ENCODE assay signal across 1 mouse cellular context in the genomic region with DNA sequence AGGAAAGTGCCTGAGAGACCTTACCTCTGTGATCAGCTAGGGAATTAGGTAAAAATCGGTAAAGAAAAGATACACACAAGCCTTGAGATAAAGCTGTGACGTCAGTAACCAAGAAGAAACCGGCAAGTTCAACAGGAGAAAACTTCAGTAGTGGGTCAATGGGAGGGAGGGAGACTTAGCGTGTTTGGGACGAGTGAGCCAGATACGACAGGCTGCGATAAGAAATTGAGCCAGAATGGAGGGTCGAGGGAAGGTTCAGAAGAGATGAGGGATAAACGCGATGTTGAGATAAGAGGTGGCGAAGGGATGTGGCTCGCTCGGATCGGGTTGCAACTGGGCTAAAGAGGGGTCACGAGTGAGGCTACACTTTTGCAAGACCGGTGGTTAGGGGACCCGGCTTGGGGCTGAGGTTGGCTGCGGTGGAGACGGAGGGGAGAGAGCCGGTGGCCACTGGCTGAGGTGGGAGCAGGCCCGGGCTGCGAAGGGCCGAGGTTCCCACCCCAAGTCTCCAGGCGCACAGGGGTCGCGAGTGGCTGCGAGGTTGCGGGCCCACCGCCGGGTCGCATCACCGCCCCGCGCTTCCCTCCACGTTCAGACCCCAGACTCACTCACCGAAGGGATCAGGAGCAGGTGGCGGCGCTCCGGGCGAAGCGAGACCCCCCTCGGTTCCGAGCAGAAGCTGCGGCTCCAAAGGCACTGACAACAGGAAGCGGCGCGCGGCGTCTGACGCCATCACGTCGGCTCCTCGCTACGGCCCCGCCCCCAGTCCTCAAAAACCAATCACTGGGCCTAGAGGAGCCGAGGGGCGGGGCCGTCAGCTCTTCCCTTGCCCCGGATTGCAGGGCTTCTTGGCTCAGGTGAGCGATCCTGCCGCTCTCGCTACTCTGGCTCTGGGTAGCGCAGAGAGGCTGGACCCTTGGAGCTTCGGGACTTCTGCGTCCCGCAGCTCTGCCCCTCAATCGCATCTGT.
TF ChIP-seq lines count a peak whose summit lies in the region.

A gene (minus strand): TSS at position 707 of the 969 bp plus-strand sequence.

TF ChIP-seq in CH12.LX, 34 proteins besides CTCF, POLR2A, EP300 and RAD21 (continued from another document):
- TF ChIP-seq ZMIZ1 (IDR thresholded peaks at IDR 0.05; ENCODE audit: low read depth, low read length), result peak; percentile 85
- no peak for TF ChIP-seq IRF4 (IDR thresholded peaks at IDR 0.05; ENCODE audit: low read depth, low read length)
- TF ChIP-seq RCOR1 (conservative IDR thresholded peaks at IDR 0.05; ENCODE audit: low read depth, low read length), result no peak
- peak; percentile 29; the same call in 1 of the 2 replicates for TF ChIP-seq CHD2 (IDR thresholded peaks at IDR 0.05; ENCODE audit: low read length)
- peak; percentile 91 for TF ChIP-seq ELF1 (IDR thresholded peaks at IDR 0.05; ENCODE audit: low read depth, low read length)
- peak; percentile 64 for TF ChIP-seq HCFC1 (IDR thresholded peaks at IDR 0.05; ENCODE audit: low read depth, low read length)
- TF ChIP-seq PAX5 (IDR thresholded peaks at IDR 0.05; ENCODE audit: low read length), result no peak
- TF ChIP-seq NRF1 (IDR thresholded peaks at IDR 0.05; ENCODE audit: low read depth, low read length), result 0 out of 2 replicates have a peak, but pooled peaks have one; percentile 11
- TF ChIP-seq NELFE (IDR thresholded peaks at IDR 0.05; ENCODE audit: low read depth, low read length), result peak; percentile 87
TF ChIP-seq in CH12.LX: peak in this region for 10.
